ENCODE assay signal across 9 mouse cellular contexts in genomic region chr4:155696261-155697255, GRCm38 (mm10). TPM values are rescaled to one million over a fixed set of nuclear protein-coding genes. Genes with fewer than 3 reads are reported as not detected.
A peak's percentile ranks its signal among the peaks of the same experiment; 100 is the strongest.
DNase-seq lines count a peak whose midpoint lies in the region; ATAC-seq and TF ChIP-seq lines count a peak whose summit lies in the region.
"Had no signal": no experiment of that assay in that cellular context is flagged by ENCODE, and none has a peak within 500 bp of the region (broad histone marks: within the 10 kb centered on the region; RNA-seq: fewer than 3 reads in every experiment).

No protein-coding gene starts in this region.

- H3K9me3 ChIP-seq in neural tube, embryonic 12.5 days, result no peaks in the 10 kb centered on the region
- H3K9me3 ChIP-seq in forebrain, embryonic 16.5 days (ENCODE audit: control insufficient read depth, low read length), result no peaks in the 10 kb centered on the region
- H3K9me3 ChIP-seq: liver, embryonic 13.5 days had no signal

- ATAC-seq in neural tube, embryonic 12.5 days (ENCODE audit: low FRiP score, low read depth), result no peak
- ATAC-seq in forebrain, embryonic 16.5 days, result no peak
- ATAC-seq in megakaryocyte-erythroid progenitor cell, adult 5-6 weeks (replicated peaks; ENCODE audit: low FRiP score, low TSS enrichment, poor library complexity, severe bottlenecking), result no peak

- no peaks in the 10 kb centered on the region for H3K36me3 ChIP-seq in neural tube, embryonic 12.5 days
- no peaks in the 10 kb centered on the region for H3K36me3 ChIP-seq in forebrain, embryonic 16.5 days (ENCODE audit: control insufficient read depth, insufficient read depth)
- H3K36me3 ChIP-seq: liver, embryonic 13.5 days had no signal

- DNase-seq in neural tube, embryonic 10.5 days (ENCODE audit: extremely low spot score, low spot score), result no peak
- peak; percentile 74 for DNase-seq in adrenal gland, postnatal 10 days
- DNase-seq in layer of hippocampus, adult 9-11 months, result no peak
- DNase-seq: heart, postnatal 10 days; liver, embryonic 13.5 days had no signal

- no peak overlapping the region for H3K27ac ChIP-seq in neural tube, embryonic 12.5 days
- no peak overlapping the region for H3K27ac ChIP-seq in forebrain, embryonic 16.5 days (ENCODE audit: low read length)
- H3K27ac ChIP-seq in olfactory bulb, adult 2 months (ENCODE audit: insufficient read depth, low read depth, low read length), result peak overlapping the region; percentile 99
- H3K27ac ChIP-seq: liver, embryonic 13.5 days had no signal

- TF ChIP-seq CTCF in olfactory bulb, adult 2 months (IDR thresholded peaks at IDR 0.05; ENCODE audit: insufficient read depth, low read depth, low read length), result no peak

- no peak for TF ChIP-seq POLR2A in olfactory bulb, adult 2 months (IDR thresholded peaks at IDR 0.05; ENCODE audit: insufficient read depth, low read depth, low read length)

- 78% methylated on average over 16 of the region's 16 CpGs for WGBS in neural tube, embryonic 12.5 days
- WGBS in forebrain, embryonic 16.5 days, result 79% methylated on average over 16 of the region's 16 CpGs
- 47% methylated on average over 16 of the region's 16 CpGs for WGBS in olfactory bulb, adult 2 months

- H3K4me2 ChIP-seq in neural tube, embryonic 12.5 days (replicated peaks), result peak overlapping the region; percentile 93
- H3K4me2 ChIP-seq in forebrain, embryonic 16.5 days (ENCODE audit: low read length), result peak overlapping the region; percentile 81
- H3K4me2 ChIP-seq: liver, embryonic 13.5 days had no signal

- peaks cover 20% of the 10 kb centered on the region for H3K4me1 ChIP-seq in neural tube, embryonic 12.5 days
- H3K4me1 ChIP-seq in forebrain, embryonic 16.5 days (replicated peaks; ENCODE audit: control insufficient read depth, insufficient read depth, low read length), result peaks cover 22% of the 10 kb centered on the region
- H3K4me1 ChIP-seq in olfactory bulb, adult 2 months (ENCODE audit: control insufficient read depth, insufficient read depth, low read length), result peaks cover 17% of the 10 kb centered on the region

- H3K27me3 ChIP-seq in neural tube, embryonic 12.5 days (replicated peaks), result peaks cover 21% of the 10 kb centered on the region
- H3K27me3 ChIP-seq in forebrain, embryonic 16.5 days (replicated peaks; ENCODE audit: control insufficient read depth, insufficient read depth, low read length), result no peaks in the 10 kb centered on the region

- H3K9ac ChIP-seq in neural tube, embryonic 12.5 days, result no peak overlapping the region
- H3K9ac ChIP-seq in forebrain, embryonic 16.5 days (replicated peaks; ENCODE audit: low read depth, low read length), result no peak overlapping the region
- H3K9ac ChIP-seq: liver, embryonic 13.5 days had no signal

- peak overlapping the region; percentile 77; the same call in 1 of the 2 replicates for H3K4me3 ChIP-seq in neural tube, embryonic 12.5 days
- H3K4me3 ChIP-seq in forebrain, embryonic 16.5 days (replicated peaks; ENCODE audit: low read length), result no peak overlapping the region
- H3K4me3 ChIP-seq in olfactory bulb, adult 2 months (ENCODE audit: insufficient read depth, low read depth, low read length), result peak overlapping the region; percentile 75
- H3K4me3 ChIP-seq: liver, embryonic 13.5 days had no signal

RNA-seq across cellular contexts. Expression of gene Fndc10, which starts 2.4 kb away (rescaled TPM):
- 10.6 and 11.6 TPM in 2 replicates for polyA plus RNA-seq in neural tube, embryonic 12.5 days (2016; fragmentation: Nextera tagmentation; extraction: Ambion mirVana)
- 10 to 100 TPM; 36.3 to 49.0 TPM for total RNA-seq in adrenal gland, postnatal 10 days (2021)
- 4.8 and 7.5 TPM in 2 replicates for polyA plus RNA-seq in forebrain, embryonic 16.5 days (2015; fragmentation: Nextera tagmentation; extraction: Ambion mirVana)
- not detected in 2 replicates for polyA plus RNA-seq in olfactory bulb, adult 2 months (2012; ENCODE audit: insufficient read depth, insufficient read length, low replicate concordance, missing spikeins)
- 1.1 and 2.8 TPM in 2 replicates for total RNA-seq in megakaryocyte-erythroid progenitor cell, adult 5-6 weeks (2014; fragmentation: Nextera tagmentation)
- 0.33 and 0.88 TPM in 2 replicates for total RNA-seq in megakaryocyte-erythroid progenitor cell, adult 5-6 weeks (2017)

RNA-seq across cellular contexts. Expression of gene Ssu72, which starts 8.0 kb away (rescaled TPM):
- 151 and 160 TPM in 2 replicates for polyA plus RNA-seq in neural tube, embryonic 12.5 days (2016; fragmentation: Nextera tagmentation; extraction: Ambion mirVana)
- 10 to 100 TPM; 86.5 to 90.9 TPM for total RNA-seq in adrenal gland, postnatal 10 days (2021)
- polyA plus RNA-seq in forebrain, embryonic 16.5 days (2015; fragmentation: Nextera tagmentation; extraction: Ambion mirVana), result 134 and 150 TPM in 2 replicates
- polyA plus RNA-seq in olfactory bulb, adult 2 months (2012; ENCODE audit: insufficient read depth, insufficient read length, low replicate concordance, missing spikeins), result not detected in 2 replicates
- total RNA-seq in megakaryocyte-erythroid progenitor cell, adult 5-6 weeks (2014; fragmentation: Nextera tagmentation), result 83.5 and 90.2 TPM in 2 replicates
- 75.3 and 94.1 TPM in 2 replicates for total RNA-seq in megakaryocyte-erythroid progenitor cell, adult 5-6 weeks (2017)

RNA-seq across cellular contexts. Expression of gene Mib2, which starts 27.6 kb away (rescaled TPM):
- polyA plus RNA-seq in neural tube, embryonic 12.5 days (2016; fragmentation: Nextera tagmentation; extraction: Ambion mirVana), result 33.8 and 38.1 TPM in 2 replicates
- total RNA-seq in adrenal gland, postnatal 10 days (2021), result 10 to 100 TPM; 36.3 to 40.4 TPM
- 49.8 and 63.1 TPM in 2 replicates for polyA plus RNA-seq in forebrain, embryonic 16.5 days (2015; fragmentation: Nextera tagmentation; extraction: Ambion mirVana)
- polyA plus RNA-seq in olfactory bulb, adult 2 months (2012; ENCODE audit: insufficient read depth, insufficient read length, low replicate concordance, missing spikeins), result not detected in 2 replicates
- 12.9 and 17.9 TPM in 2 replicates for total RNA-seq in megakaryocyte-erythroid progenitor cell, adult 5-6 weeks (2014; fragmentation: Nextera tagmentation)
- total RNA-seq in megakaryocyte-erythroid progenitor cell, adult 5-6 weeks (2017), result 11.9 and 13.3 TPM in 2 replicates

RNA-seq across cellular contexts. Expression of gene Tmem240, which starts 38.0 kb away (rescaled TPM):
- polyA plus RNA-seq in neural tube, embryonic 12.5 days (2016; fragmentation: Nextera tagmentation; extraction: Ambion mirVana), result 6.2 and 6.5 TPM in 2 replicates
- 1 to 10 TPM in 1 of 2 experiments, under 1 TPM in 1; 0.81 to 1.4 TPM for total RNA-seq in adrenal gland, postnatal 10 days (2021)
- 7.3 and 11.4 TPM in 2 replicates for polyA plus RNA-seq in forebrain, embryonic 16.5 days (2015; fragmentation: Nextera tagmentation; extraction: Ambion mirVana)
- polyA plus RNA-seq in olfactory bulb, adult 2 months (2012; ENCODE audit: insufficient read depth, insufficient read length, low replicate concordance, missing spikeins), result not detected in 2 replicates
- 0.17 and 0.20 TPM in 2 replicates for total RNA-seq in megakaryocyte-erythroid progenitor cell, adult 5-6 weeks (2014; fragmentation: Nextera tagmentation)
- total RNA-seq in megakaryocyte-erythroid progenitor cell, adult 5-6 weeks (2017), result under 0.01 and 0.65 TPM in 2 replicates

RNA-seq across cellular contexts. Expression of gene Mmp23, which starts 43.4 kb away (rescaled TPM):
- 3.9 and 4.3 TPM in 2 replicates for polyA plus RNA-seq in neural tube, embryonic 12.5 days (2016; fragmentation: Nextera tagmentation; extraction: Ambion mirVana)
- 10 to 100 TPM; 16.6 to 18.9 TPM for total RNA-seq in adrenal gland, postnatal 10 days (2021)
- 3.0 and 3.2 TPM in 2 replicates for polyA plus RNA-seq in forebrain, embryonic 16.5 days (2015; fragmentation: Nextera tagmentation; extraction: Ambion mirVana)
- not detected in 2 replicates for polyA plus RNA-seq in olfactory bulb, adult 2 months (2012; ENCODE audit: insufficient read depth, insufficient read length, low replicate concordance, missing spikeins)
- not detected in 2 replicates for total RNA-seq in megakaryocyte-erythroid progenitor cell, adult 5-6 weeks (2014; fragmentation: Nextera tagmentation)
- not detected in 2 replicates for total RNA-seq in megakaryocyte-erythroid progenitor cell, adult 5-6 weeks (2017)
